Mouse (Mus musculus) small intestine, adult 2 months (tissue): ENCODE results near the gene Gabrb1.

Source experiments
- CTCF ChIP-seq: fragments of 200-500 bp; IDR thresholded peaks from 2 replicates; pipeline ENCODE4 v1.5.1; 2012; ENCODE audit warnings: low read depth, mild to moderate bottlenecking, control low read depth, inconsistent platforms, low read length, moderate library complexity, mixed read lengths; ENCODE audit not compliant: insufficient replicate concordance, insufficient read length; ENCODE audit errors: extremely low read depth
- POLR2A ChIP-seq: fragments of 200-500 bp; IDR thresholded peaks from 2 replicates; pipeline ENCODE4 v1.6.1; 2012; ENCODE audit warnings: low read depth, mild to moderate bottlenecking, control low read depth, inconsistent platforms, low read length, moderate library complexity

GRCm38 (mm10) chr5:72068826-72069225 is 410.9 kb downstream of the Gabrb1 start:
- TF ChIP-seq POLR2A (no peak), CTCF (no peak)
